Mouse (Mus musculus) liver, embryonic 11.5 days (tissue): ENCODE results near the gene Hist2h2aa1. TPM values are rescaled to one million over a fixed set of nuclear protein-coding genes. Genes with fewer than 3 reads are reported as not detected.
"Not testable (repeated sequence)": the region's sequence is repeated elsewhere in the genome, so short reads cannot be mapped to it uniquely, and the experiment has no call there.

Experiments
- ATAC-seq: fragments of 200-750 bp; cut with Nextera tagmentation; replicated peaks from 2 replicates; pipeline ENCODE4 v1.8.0; 2017; ENCODE audit warnings: moderate number of reproducible peaks, mild to moderate bottlenecking, moderate TSS enrichment, moderate library complexity; ENCODE audit not compliant: low FRiP score
- DNase-seq: peaks from one replicate; pipeline ENCODE4 v3.0.0-alpha.2; 2017; ENCODE audit warnings: low spot score
- H3K27ac ChIP-seq: fragments of 300-500 bp; sonication (generic); 2 replicates; pipeline ENCODE4 v1.5.1; 2014; ENCODE audit warnings: mild to moderate bottlenecking, low read depth, low read length, control low read depth
- H3K27me3 ChIP-seq: fragments of 300-500 bp; sonication (generic); replicated peaks from 2 replicates; pipeline ENCODE4 v1.6.1; 2014; ENCODE audit warnings: low read length, mixed read lengths; ENCODE audit not compliant: control insufficient read depth, insufficient read depth
- H3K36me3 ChIP-seq: fragments of 300-500 bp; sonication (generic); 2 replicates; pipeline ENCODE4 v1.6.1; 2014; ENCODE audit warnings: mild to moderate bottlenecking, low read length, moderate library complexity, mixed read lengths; ENCODE audit not compliant: control insufficient read depth, insufficient read depth
- H3K4me1 ChIP-seq: fragments of 300-500 bp; sonication (generic); replicated peaks from 2 replicates; pipeline ENCODE4 v1.6.1; 2014; ENCODE audit warnings: low read length, mixed read lengths; ENCODE audit not compliant: control insufficient read depth, insufficient read depth
- H3K4me2 ChIP-seq: fragments of 300-500 bp; sonication (generic); 2 replicates; pipeline ENCODE4 v1.6.1; 2014; ENCODE audit warnings: mild to moderate bottlenecking, control low read depth, moderate library complexity
- H3K4me3 ChIP-seq: fragments of 300-500 bp; sonication (generic); 2 replicates; pipeline ENCODE4 v1.5.1; 2014; ENCODE audit warnings: low read depth, low read length, control low read depth
- H3K9ac ChIP-seq: fragments of 300-500 bp; sonication (generic); 2 replicates; pipeline ENCODE4 v1.6.1; 2014; ENCODE audit warnings: low read depth, low read length, control low read depth
- H3K9me3 ChIP-seq: fragments of 300-500 bp; sonication (generic); 2 replicates; pipeline ENCODE4 v1.6.1; 2016; ENCODE audit warnings: low read length, inconsistent platforms, mixed read lengths; ENCODE audit not compliant: control insufficient read depth
- WGBS: fragments of 180-500 bp; shearing (Covaris S2); extraction: QIAGEN DNeasy Blood & Tissue Kit; methylation state at CpG from one replicate; pipeline ENCODE4 v1.1.7; 2014; 5-methylcytosine and 5-hydroxymethylcytosine counted together
- polyA plus RNA-seq: library from polyadenylated mRNA; unstranded; fragments of >200 nt; fragmentation: Nextera tagmentation; extraction: Ambion mirVana; gene quantifications from 2 replicates; pipeline ENCODE4 v1.2.1, GENCODE M21; 2014

The Hist2h2aa1 gene
- polyA plus RNA-seq, 1 experiment from 2014 or later = 12.1 TPM

DNA sequence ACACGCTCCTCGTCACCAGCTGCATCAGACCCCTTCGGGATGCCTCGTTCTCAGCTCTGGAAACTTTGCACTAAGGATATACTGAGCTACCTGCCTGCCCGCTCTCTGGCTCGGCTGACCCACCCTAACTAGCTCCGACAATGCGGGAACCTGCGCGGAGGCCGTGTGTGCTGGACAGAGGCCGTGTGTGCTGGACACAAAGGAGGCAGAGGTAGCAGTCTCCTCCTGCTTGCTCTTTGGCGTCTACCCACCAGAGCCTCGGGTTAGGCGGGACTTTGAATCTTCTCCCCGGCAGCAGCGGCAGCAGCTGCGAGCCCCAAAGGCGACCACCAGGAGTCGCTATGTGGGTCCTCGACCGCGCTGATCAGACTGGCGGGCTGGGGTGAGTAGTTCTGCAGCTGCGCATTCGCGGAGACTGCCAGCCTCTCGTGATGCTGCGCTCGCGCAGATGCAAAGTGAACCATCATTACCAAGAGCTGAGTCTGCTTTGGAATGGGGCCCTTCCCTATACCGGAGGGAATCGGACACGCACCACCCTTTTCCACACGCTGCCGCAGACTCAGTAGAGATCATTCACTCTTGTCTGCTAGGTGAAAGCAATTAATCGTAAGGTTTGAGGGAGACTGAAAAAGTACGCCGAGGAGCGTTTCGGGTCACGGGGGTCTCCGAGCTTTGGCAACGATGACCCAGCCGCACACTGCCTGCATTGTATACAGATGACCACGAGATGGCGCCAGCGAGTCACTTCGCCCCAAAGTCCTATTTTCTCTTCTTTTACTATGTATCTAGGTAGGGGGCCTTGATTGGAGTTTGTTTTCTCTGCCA is 32.7 kb downstream of the Hist2h2aa1 start:
- ATAC-seq (peak; percentile 91), DNase-seq (peak; percentile 92)
- Histone ChIP-seq H3K4me2 (peak overlapping the region; percentile 94), H3K4me1 (peaks cover 9% of the 10 kb centered on the region), H3K27me3 (no peaks in the 10 kb centered on the region), H3K36me3 (no peaks in the 10 kb centered on the region), H3K27ac (peak overlapping the region; percentile 74), H3K4me3 (peak overlapping the region; percentile 58), H3K9ac (peak overlapping the region; percentile 72), H3K9me3 (no peaks in the 10 kb centered on the region)
- WGBS = under 1% methylated on average over 49 of the region's 49 CpGs

DNA sequence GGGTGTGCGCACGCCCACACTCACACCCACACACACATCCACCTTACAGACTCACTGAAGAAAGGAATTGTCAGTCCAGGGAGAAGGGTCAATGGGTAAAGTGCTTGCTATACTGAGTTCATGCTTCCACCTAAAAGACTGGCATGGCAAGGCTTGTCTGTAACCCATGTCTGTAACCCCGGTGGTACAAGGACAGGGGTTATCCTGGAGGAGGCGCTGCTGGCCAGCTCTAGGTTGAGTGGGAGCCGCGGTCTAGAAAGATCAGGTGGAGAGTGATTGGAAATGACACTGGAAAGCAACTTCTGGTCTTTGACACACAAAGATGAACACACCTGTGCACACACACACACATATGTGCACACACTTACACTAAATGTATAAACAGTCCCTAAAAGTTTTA is 35.4 kb downstream of the Hist2h2aa1 start:
- H3K9me3 ChIP-seq = no peaks in the 10 kb centered on the region
- no peaks in the 10 kb centered on the region for H3K27me3 ChIP-seq
- no peak overlapping the region for H3K4me2 ChIP-seq
- no peak overlapping the region for H3K9ac ChIP-seq
- no peak overlapping the region for H3K4me3 ChIP-seq
- WGBS = 57% methylated on average over 6 of the region's 6 CpGs
- no peak for DNase-seq
- H3K27ac ChIP-seq = no peak overlapping the region
- ATAC-seq = no peak
- H3K36me3 ChIP-seq = no peaks in the 10 kb centered on the region
- peaks cover 15% of the 10 kb centered on the region for H3K4me1 ChIP-seq

DNA sequence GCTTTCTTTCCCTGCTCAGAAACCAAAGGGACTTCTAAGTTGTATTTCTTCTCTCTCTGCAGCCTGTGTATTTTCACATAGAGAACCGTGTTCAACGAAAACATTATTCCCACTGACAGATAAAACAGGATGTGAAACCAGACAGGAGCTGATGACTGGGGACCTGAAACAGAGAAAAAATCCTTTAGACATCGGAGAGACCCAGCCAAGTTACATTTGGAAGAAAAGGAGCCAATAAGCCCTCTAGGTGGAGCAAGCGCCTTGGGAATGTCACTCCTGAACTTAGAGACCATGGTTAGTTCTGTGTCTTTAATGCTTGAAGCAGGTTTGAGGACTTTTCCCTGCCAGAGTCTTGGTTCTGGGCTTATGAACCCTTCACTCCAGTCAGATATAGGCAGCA is 39.2 kb downstream of the Hist2h2aa1 start:
- Histone ChIP-seq H3K27me3 (no peaks in the 10 kb centered on the region), H3K4me1 (peaks cover 6% of the 10 kb centered on the region), H3K9ac (no peak overlapping the region), H3K27ac (no peak overlapping the region), H3K9me3 (no peaks in the 10 kb centered on the region), H3K4me3 (no peak overlapping the region), H3K4me2 (peak overlapping the region; percentile 35), H3K36me3 (no peaks in the 10 kb centered on the region)
- 19% methylated on average over 4 of the region's 4 CpGs for WGBS
- ATAC-seq (no peak), DNase-seq (no peak)

DNA sequence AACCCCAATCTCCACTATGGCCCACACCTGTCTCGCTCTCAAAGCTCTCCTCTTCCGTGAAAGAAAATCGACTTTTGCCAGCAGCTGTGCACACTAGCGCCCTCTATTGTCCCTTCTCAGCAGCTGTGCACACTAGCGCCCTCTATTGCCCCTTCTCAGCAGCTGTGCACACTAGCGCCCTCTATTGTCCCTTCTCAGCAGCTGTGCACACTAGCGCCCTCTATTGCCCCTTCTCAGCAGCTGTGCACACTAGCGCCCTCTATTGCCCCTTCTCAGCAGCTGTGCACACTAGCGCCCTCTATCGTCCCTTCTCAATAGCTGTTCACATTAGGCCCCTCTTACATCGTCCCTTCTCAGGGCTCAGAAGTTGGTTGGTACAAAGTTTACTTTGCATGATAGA is 42.0 kb downstream of the Hist2h2aa1 start:
- H3K4me3 ChIP-seq, H3K4me1 ChIP-seq, H3K9me3 ChIP-seq, H3K9ac ChIP-seq, DNase-seq, H3K4me2 ChIP-seq, H3K27ac ChIP-seq, H3K36me3 ChIP-seq, H3K27me3 ChIP-seq, ATAC-seq: not testable (repeated sequence)
- 87% methylated on average over 11 of the region's 11 CpGs for whole genome bisulfite sequencing

DNA sequence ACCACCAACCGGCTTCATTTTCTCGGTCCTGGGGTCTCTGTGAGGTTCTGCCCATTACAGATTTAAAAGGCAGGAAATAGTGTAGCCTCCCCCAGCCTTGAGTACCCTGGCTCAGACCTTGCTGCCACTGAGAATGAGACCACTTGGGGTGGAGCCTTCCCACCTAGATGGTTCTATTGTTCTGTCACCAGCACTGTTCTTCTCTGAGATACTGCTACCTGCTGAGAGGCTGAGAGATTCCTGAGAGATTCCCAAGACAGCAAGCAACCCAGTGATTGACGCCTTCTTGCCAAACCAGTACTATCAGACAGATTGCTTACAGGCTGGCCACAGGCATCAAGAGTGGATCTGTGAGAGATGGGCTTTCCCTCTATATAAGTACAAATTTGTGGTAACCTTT is 43.9 kb downstream of the Hist2h2aa1 start:
- H3K27me3 ChIP-seq = no peaks in the 10 kb centered on the region
- no peak for DNase-seq
- H3K4me3 ChIP-seq = no peak overlapping the region
- ATAC-seq = no peak
- no peak overlapping the region for H3K27ac ChIP-seq
- H3K9me3 ChIP-seq = no peaks in the 10 kb centered on the region
- H3K36me3 ChIP-seq = no peaks in the 10 kb centered on the region
- H3K4me2 ChIP-seq = no peak overlapping the region
- WGBS = 59% methylated on average over 3 of the region's 3 CpGs
- no peak overlapping the region for H3K9ac ChIP-seq
- H3K4me1 ChIP-seq = peaks cover under 1% of the 10 kb centered on the region; the same call in 1 of the 2 replicates

DNA sequence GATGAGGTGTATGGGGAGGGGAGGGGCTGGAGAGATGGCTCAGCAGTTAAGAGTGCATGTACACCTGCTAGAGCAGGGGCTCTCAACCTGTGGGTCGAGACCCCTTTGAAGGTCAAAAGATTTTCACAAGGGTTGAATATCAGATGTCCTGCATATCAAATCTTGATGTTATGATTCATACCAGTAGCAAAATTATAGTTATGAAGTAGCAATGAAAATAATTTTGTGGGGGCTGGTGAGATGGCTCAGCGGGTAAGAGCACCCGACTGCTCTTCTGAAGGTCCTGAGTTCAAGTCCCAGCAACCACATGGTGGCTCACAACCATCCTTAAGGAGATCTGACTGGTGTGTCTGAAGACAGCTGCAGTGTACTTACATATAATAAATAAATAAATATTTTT is 45.4 kb downstream of the Hist2h2aa1 start:
- 81% methylated on average over 3 of the region's 3 CpGs for WGBS
- not testable (repeated sequence) for H3K9me3 ChIP-seq, ATAC-seq, DNase-seq, H3K9ac ChIP-seq, H3K4me1 ChIP-seq, H3K27ac ChIP-seq, H3K4me3 ChIP-seq, H3K36me3 ChIP-seq, H3K27me3 ChIP-seq, H3K4me2 ChIP-seq

DNA sequence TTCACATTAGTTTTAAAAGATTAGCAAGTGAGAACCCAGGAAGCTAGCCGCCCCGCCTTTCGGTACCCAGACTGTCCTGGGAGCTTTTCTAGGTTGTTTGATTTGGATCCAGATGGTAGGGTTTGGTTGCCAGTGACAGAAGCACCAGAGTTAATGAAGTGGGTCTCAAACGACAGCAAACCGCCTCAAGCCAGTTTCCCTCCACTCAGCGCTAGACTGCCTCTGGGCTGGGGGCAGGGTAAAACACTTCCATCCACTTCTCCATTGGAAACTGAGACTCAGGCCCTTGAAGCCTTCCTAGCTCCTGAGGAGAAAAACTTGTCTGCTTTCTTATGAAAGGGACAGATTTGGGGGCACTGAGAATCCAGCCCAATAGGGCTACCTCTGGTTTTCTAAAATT is 47.3 kb downstream of the Hist2h2aa1 start:
- H3K4me1 ChIP-seq = no peaks in the 10 kb centered on the region

DNA sequence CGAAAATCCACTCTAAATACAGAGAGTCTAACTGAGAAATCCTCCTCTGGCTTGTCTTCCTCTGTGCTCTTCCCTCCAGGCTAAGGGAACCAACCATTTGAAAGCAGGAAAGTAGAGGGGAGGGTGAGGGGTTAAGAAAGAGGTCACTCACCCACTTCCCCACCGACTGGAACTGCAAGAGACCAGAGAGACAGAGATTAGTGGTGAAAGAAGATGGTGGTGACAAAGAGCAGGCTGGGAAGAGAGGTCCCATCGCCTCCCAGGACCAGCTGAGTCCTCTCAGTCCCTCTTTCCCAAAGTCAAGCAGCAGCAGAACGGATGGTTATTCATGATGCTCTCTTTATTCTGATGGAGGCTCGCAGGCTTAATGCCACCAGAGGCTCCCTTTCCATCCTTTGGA is 48.1 kb downstream of the Hist2h2aa1 start:
- no peak overlapping the region for H3K9ac ChIP-seq
- H3K9me3 ChIP-seq = no peaks in the 10 kb centered on the region
- no peaks in the 10 kb centered on the region for H3K4me1 ChIP-seq
- no peaks in the 10 kb centered on the region for H3K36me3 ChIP-seq
- no peaks in the 10 kb centered on the region for H3K27me3 ChIP-seq
- ATAC-seq (no peak), DNase-seq (no peak)
- H3K4me2 ChIP-seq = peak overlapping the region; percentile 10; the same call in 1 of the 2 replicates
- H3K4me3 ChIP-seq = no peak overlapping the region
- no peak overlapping the region for H3K27ac ChIP-seq
- WGBS = 35% methylated on average over 5 of the region's 5 CpGs

More for the DNA sequence above, 47.3 kb downstream of the Hist2h2aa1 start:
- no peak for ATAC-seq
- H3K9me3 ChIP-seq = no peaks in the 10 kb centered on the region
- no peak overlapping the region for H3K4me2 ChIP-seq
- no peak for DNase-seq
- 63% methylated on average over 6 of the region's 6 CpGs for WGBS
- H3K27me3 ChIP-seq = no peaks in the 10 kb centered on the region
- no peaks in the 10 kb centered on the region for H3K36me3 ChIP-seq
- H3K4me3 ChIP-seq = no peak overlapping the region
- H3K27ac ChIP-seq = no peak overlapping the region
- H3K9ac ChIP-seq = no peak overlapping the region

DNA sequence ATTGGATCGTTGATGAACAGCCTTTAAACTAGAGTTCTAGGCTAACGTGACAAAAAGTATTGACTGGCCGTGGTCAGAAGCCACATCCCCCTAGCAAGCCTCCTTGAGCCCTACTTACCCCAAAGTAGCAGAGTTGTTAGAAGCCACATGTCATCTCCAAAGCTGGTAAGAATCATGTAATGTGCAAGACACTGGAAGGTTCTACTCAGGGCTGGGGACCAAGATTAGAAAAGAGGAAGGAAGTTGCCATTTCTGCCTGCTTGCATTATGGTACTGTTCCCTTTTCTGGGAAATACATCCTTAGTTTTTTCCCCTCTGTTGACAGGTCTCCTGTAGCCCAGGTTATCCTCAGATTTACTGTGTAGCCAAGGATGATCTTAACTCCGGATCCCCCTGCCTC is 48.5 kb downstream of the Hist2h2aa1 start, which contains the start of gene Fcgr1:
Gene Fcgr1 (minus strand): TSS at position 183 of the 400 bp plus-strand sequence.
- peak within 1 kb of the TSS; percentile 10; the same call in 1 of the 2 replicates for H3K4me2 ChIP-seq
- no peak within 1 kb of the TSS for H3K9ac ChIP-seq
- no peaks in the 10 kb centered on the region for H3K27me3 ChIP-seq
- ATAC-seq (no peak), DNase-seq (no peak)
- 58% methylated on average over 4 of the region's 4 CpGs for WGBS
- no peak within 1 kb of the TSS for H3K4me3 ChIP-seq
- H3K36me3 ChIP-seq = no peaks in the 10 kb centered on the region
- no peaks in the 10 kb centered on the region for H3K4me1 ChIP-seq
- no peak within 1 kb of the TSS for H3K27ac ChIP-seq
- no peaks in the 10 kb centered on the region for H3K9me3 ChIP-seq
